Mouse (Mus musculus): ENCODE measurements around the gene Tet3.

GRCm38 (mm10) chr6:83371350-83371749 is 87.5 kb downstream of the Tet3 start:
- TF ChIP-seq CTCF (IDR thresholded peaks at IDR 0.05; ENCODE audit: extremely low read depth, insufficient read depth, insufficient read length, insufficient replicate concordance) (no peak), POLR2A (IDR thresholded peaks at IDR 0.05; ENCODE audit: low read depth, low read length) (no peak)
